Comparison of ENCODE assay signal across 9 mouse cellular contexts in the genomic region with DNA sequence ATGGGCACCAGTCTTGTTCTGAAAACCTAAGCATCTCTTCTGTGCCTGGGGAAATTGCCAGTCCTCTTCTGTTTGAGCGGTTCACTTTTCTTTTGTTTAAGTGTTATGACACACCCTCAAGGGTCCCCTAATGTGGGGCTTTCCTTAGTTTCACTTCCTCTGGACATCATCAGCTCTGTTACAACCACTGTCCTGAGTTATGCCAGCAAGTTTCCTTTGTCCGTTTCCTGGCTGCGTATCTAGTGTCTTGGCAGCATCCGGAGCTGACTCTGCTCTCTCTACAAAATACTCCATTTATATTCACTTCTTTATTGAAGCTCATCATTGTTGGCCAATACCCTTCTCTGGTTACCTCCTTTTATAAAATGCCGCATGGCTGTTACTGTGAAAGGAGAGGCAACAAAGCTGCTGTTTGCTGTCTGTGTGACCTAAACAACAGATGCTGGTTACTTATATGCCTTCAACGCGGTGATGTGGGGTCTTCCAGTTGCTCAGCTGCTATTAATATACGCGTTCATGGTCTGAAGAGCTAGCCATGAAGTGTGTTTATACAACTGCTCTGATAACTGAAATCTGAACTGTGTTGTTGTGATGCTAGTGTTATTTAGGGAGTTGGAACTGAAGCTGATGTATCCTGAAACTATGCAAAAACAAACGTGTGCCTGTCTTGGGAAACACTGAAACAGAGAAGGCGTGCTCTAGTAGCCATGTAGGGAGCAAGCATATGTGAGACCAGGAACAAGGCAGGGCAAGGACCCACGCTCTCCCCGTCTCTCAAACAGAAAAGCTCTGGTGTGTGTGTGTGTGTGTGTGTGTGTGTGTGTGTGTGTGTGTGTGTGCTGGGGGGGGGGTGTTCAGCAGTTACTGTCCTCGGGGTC.
DNase-seq lines count a peak whose midpoint lies in the region; ATAC-seq lines count a peak whose summit lies in the region.
"Had no signal": no experiment of that assay in that cellular context is flagged by ENCODE, and none has a peak within 500 bp of the region (broad histone marks: within the 10 kb centered on the region; RNA-seq: fewer than 3 reads in every experiment).

No protein-coding gene starts in this region.

- no peak overlapping the region for H3K4me3 ChIP-seq in heart, embryonic 15.5 days
- H3K4me3 ChIP-seq in liver, embryonic 13.5 days (replicated peaks), result no peak overlapping the region
- H3K4me3 ChIP-seq in neural tube, embryonic 14.5 days (ENCODE audit: low read depth, low read length), result no peak overlapping the region

- WGBS in heart, embryonic 15.5 days, result 57% methylated on average over 14 of the region's 14 CpGs
- WGBS in liver, embryonic 13.5 days (ENCODE audit: insufficient replicate concordance), result 45% methylated on average over 14 of the region's 14 CpGs
- WGBS in neural tube, embryonic 14.5 days, result 32% methylated on average over 14 of the region's 14 CpGs

- ATAC-seq in heart, embryonic 15.5 days (replicated peaks; ENCODE audit: insufficient number of reproducible peaks, insufficient read depth, low FRiP score, low read depth), result no peak; the same call in 1 of the 2 replicates
- 0 out of 2 replicates have a peak, but pooled peaks have one; percentile 45 for ATAC-seq in liver, embryonic 13.5 days (ENCODE audit: low read depth)
- ATAC-seq in neural tube, embryonic 14.5 days (ENCODE audit: low read depth), result peak; percentile 45
- ATAC-seq in erythroid progenitor cell, adult 5-6 weeks (replicated peaks; ENCODE audit: low FRiP score, poor library complexity, severe bottlenecking), result no peak

- no peaks in the 10 kb centered on the region for H3K27me3 ChIP-seq in heart, embryonic 15.5 days
- no peaks in the 10 kb centered on the region for H3K27me3 ChIP-seq in liver, embryonic 13.5 days
- no peaks in the 10 kb centered on the region for H3K27me3 ChIP-seq in neural tube, embryonic 14.5 days (ENCODE audit: control insufficient read depth, insufficient read depth, low read length)

- DNase-seq in kidney, adult 9 months, result peak; percentile 54
- no peak for DNase-seq in kidney, adult 11 months
- DNase-seq in liver, embryonic 13.5 days, result no peak
- DNase-seq in thymus, postnatal 0 days (ENCODE audit: low spot score), result no peak
- DNase-seq in urinary bladder, postnatal 36 days (ENCODE audit: low spot score in 2 of 2), result no peak

- H3K4me1 ChIP-seq in heart, embryonic 15.5 days (replicated peaks), result no peaks in the 10 kb centered on the region; the same call in 1 of the 2 replicates
- H3K4me1 ChIP-seq in liver, embryonic 13.5 days (replicated peaks), result 0 out of 2 replicates have a peak, but pooled peaks cover 6% of the 10 kb centered on the region
- H3K4me1 ChIP-seq in neural tube, embryonic 14.5 days (ENCODE audit: control insufficient read depth, insufficient read depth, low read length), result peaks cover 13% of the 10 kb centered on the region; the same call in 1 of the 2 replicates

- H3K9me3 ChIP-seq in heart, embryonic 15.5 days (replicated peaks), result no peaks in the 10 kb centered on the region
- no peaks in the 10 kb centered on the region for H3K9me3 ChIP-seq in liver, embryonic 13.5 days (replicated peaks)
- no peaks in the 10 kb centered on the region for H3K9me3 ChIP-seq in neural tube, embryonic 14.5 days (ENCODE audit: control insufficient read depth, low read length)
- H3K9me3 ChIP-seq: G1E had no signal

- H3K9ac ChIP-seq in heart, embryonic 15.5 days, result no peak overlapping the region
- H3K9ac ChIP-seq in liver, embryonic 13.5 days, result no peak overlapping the region
- H3K9ac ChIP-seq in neural tube, embryonic 14.5 days (replicated peaks; ENCODE audit: low read depth, low read length), result no peak overlapping the region

- no peak overlapping the region for H3K27ac ChIP-seq in heart, embryonic 15.5 days
- H3K27ac ChIP-seq in liver, embryonic 13.5 days, result peak overlapping the region; percentile 13; the same call in 1 of the 2 replicates
- peak overlapping the region; percentile 35; the same call in 1 of the 2 replicates for H3K27ac ChIP-seq in neural tube, embryonic 14.5 days (ENCODE audit: low read depth, low read length)

- no peaks in the 10 kb centered on the region for H3K36me3 ChIP-seq in heart, embryonic 15.5 days
- no peaks in the 10 kb centered on the region for H3K36me3 ChIP-seq in liver, embryonic 13.5 days
- H3K36me3 ChIP-seq in neural tube, embryonic 14.5 days (ENCODE audit: control insufficient read depth, insufficient read depth, low read length), result no peaks in the 10 kb centered on the region

- H3K4me2 ChIP-seq in heart, embryonic 15.5 days, result peak overlapping the region; percentile 20; the same call in 1 of the 2 replicates
- 0 out of 2 replicates have a peak overlapping the region, but pooled peaks have one; percentile 14 for H3K4me2 ChIP-seq in liver, embryonic 13.5 days
- no peak overlapping the region for H3K4me2 ChIP-seq in neural tube, embryonic 14.5 days (ENCODE audit: low read depth, low read length)

Comparison
In these comparisons a context has a peak if more than half of its experiments do, and no peak if none do; other contexts are left out.
1. ATAC-seq: peak in liver, embryonic 13.5 days (single experiment) and neural tube, embryonic 14.5 days (single experiment); none in heart, embryonic 15.5 days (single experiment) and erythroid progenitor cell, adult 5-6 weeks (single experiment).